Mouse (Mus musculus) stomach, embryonic 14.5 days (tissue): ENCODE measurements around the gene Xpa. TPM values are rescaled to one million over a fixed set of nuclear protein-coding genes. Genes with fewer than 3 reads are reported as not detected.

Experiments
- ATAC-seq: fragments of 200-750 bp; cut with Nextera tagmentation; 2 replicates; pipeline ENCODE4 v1.8.0; 2017; ENCODE audit warnings: low read depth, moderate TSS enrichment; ENCODE audit not compliant: insufficient number of reproducible peaks, insufficient read depth, low FRiP score
- H3K27ac ChIP-seq: fragments of 300-500 bp; sonication (generic); 2 replicates; pipeline ENCODE4 v1.5.1; 2014; ENCODE audit warnings: mild to moderate bottlenecking, low read length, moderate library complexity, mixed read lengths
- H3K27me3 ChIP-seq: fragments of 300-500 bp; sonication (generic); 2 replicates; pipeline ENCODE4 v1.6.1; 2014; ENCODE audit warnings: low read length, control low read depth, mixed read lengths; ENCODE audit not compliant: control insufficient read depth, insufficient read depth
- H3K36me3 ChIP-seq: fragments of 300-500 bp; sonication (generic); 2 replicates; pipeline ENCODE4 v1.6.1; 2014; ENCODE audit warnings: mild to moderate bottlenecking, control low read depth, low read length, moderate library complexity, mixed read lengths; ENCODE audit not compliant: control insufficient read depth, insufficient read depth
- H3K4me1 ChIP-seq: fragments of 300-500 bp; sonication (generic); 2 replicates; pipeline ENCODE4 v1.6.1; 2014; ENCODE audit warnings: low read length, control low read depth, mixed read lengths; ENCODE audit not compliant: control insufficient read depth, insufficient read depth
- H3K4me2 ChIP-seq: fragments of 300-500 bp; sonication (generic); replicated peaks from 2 replicates; pipeline ENCODE4 v1.6.1; 2014; ENCODE audit warnings: low read depth, low read length, control low read depth
- H3K4me3 ChIP-seq: fragments of 300-500 bp; sonication (generic); 2 replicates; pipeline ENCODE4 v1.5.1; 2014; ENCODE audit warnings: low read depth, low read length, control low read depth
- H3K9ac ChIP-seq: fragments of 300-500 bp; sonication (generic); replicated peaks from 2 replicates; pipeline ENCODE4 v1.6.1; 2014; ENCODE audit warnings: low read depth, mild to moderate bottlenecking, control low read depth, low read length, moderate library complexity, mixed read lengths
- H3K9me3 ChIP-seq: fragments of 300-500 bp; sonication (generic); 2 replicates; pipeline ENCODE4 v1.6.1; 2016; ENCODE audit warnings: low read depth, low read length, control low read depth; ENCODE audit not compliant: control insufficient read depth
- WGBS: fragments of 180-500 bp; shearing (Covaris S2); extraction: QIAGEN DNeasy Blood & Tissue Kit; methylation state at CpG from one replicate; pipeline ENCODE4 v1.1.7; 2014; 5-methylcytosine and 5-hydroxymethylcytosine counted together
- polyA plus RNA-seq: library from polyadenylated mRNA; unstranded; fragments of >200 nt; fragmentation: Nextera tagmentation; extraction: Ambion mirVana; gene quantifications from 2 replicates; pipeline ENCODE4 v1.2.1, GENCODE M21; 2014

Xpa gene
- polyA plus RNA-seq, 1 experiment from 2014 or later: 24.5 TPM

GRCm38 (mm10) chr4:46176313-46176712 lies 19.8 kb downstream of the Xpa start:
- 81% methylated on average over 4 of the region's 4 CpGs for WGBS
- Histone ChIP-seq H3K4me3 (no peak overlapping the region), H3K36me3 (peaks cover 54% of the 10 kb centered on the region), H3K27me3 (no peaks in the 10 kb centered on the region), H3K4me1 (no peaks in the 10 kb centered on the region), H3K27ac (no peak overlapping the region), H3K9ac (no peak overlapping the region), H3K9me3 (no peaks in the 10 kb centered on the region), H3K4me2 (no peak overlapping the region)
- no peak for ATAC-seq

DNA sequence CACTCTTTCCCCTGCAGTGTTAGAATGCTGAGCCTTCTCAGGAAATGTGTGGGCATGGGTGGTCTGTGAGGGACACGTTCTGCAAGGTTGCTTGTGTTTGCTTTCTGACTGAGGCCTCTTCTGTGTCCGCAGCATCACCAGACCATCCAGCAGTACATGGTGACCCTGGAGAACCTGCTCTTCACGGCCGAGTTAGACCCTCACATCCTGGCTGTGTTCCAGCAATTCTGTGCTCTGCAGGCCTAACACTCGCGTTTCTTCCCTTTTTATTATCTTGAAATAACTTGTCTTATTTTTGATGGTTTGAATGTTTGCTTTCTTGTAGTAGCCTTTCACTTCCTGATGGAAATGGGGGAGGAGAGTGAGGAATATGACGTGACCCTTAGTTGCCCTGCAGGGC lies 24.4 kb downstream of the Xpa start:
- WGBS: 73% methylated on average over 7 of the region's 7 CpGs
- peaks cover 77% of the 10 kb centered on the region for H3K36me3 ChIP-seq

GRCm38 (mm10) chr4:46165831-46166230 lies 30.3 kb downstream of the Xpa start:
- no peaks in the 10 kb centered on the region for H3K27me3 ChIP-seq
- no peaks in the 10 kb centered on the region for H3K9me3 ChIP-seq
- H3K4me3 ChIP-seq: no peak overlapping the region
- H3K27ac ChIP-seq: no peak overlapping the region
- no peak overlapping the region for H3K4me2 ChIP-seq
- H3K4me1 ChIP-seq: no peaks in the 10 kb centered on the region
- no peak overlapping the region for H3K9ac ChIP-seq
- WGBS: 92% methylated on average over 5 of the region's 5 CpGs
- H3K36me3 ChIP-seq: peaks cover 75% of the 10 kb centered on the region
- no peak for ATAC-seq

More for the DNA sequence above, 24.4 kb downstream of the Xpa start:
- H3K9me3 ChIP-seq: no peaks in the 10 kb centered on the region
- ATAC-seq: no peak
- no peak overlapping the region for H3K4me2 ChIP-seq
- no peaks in the 10 kb centered on the region for H3K4me1 ChIP-seq
- H3K9ac ChIP-seq: no peak overlapping the region
- no peak overlapping the region for H3K27ac ChIP-seq
- H3K4me3 ChIP-seq: no peak overlapping the region
- no peaks in the 10 kb centered on the region for H3K27me3 ChIP-seq

DNA sequence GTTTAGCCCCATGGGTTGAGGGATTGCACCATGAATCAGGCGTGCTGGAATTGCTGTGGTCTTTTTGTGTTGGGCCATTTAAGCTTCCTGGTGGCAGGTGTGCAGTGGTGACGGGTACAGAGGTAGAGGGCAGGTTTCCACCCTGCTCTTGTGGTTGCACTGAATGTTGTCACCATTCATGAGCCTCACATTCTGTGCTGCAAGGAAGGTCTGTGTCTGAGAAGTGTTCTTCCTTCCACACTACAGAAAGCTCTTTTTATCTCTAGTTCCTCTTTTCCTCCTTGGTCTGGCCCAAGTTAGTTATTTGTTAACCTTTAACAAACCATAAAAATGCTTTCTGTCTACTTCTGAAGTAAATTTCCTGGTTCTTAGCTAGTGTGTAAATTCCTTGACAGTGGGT lies 32.1 kb downstream of the Xpa start:
- WGBS: 81% methylated on average over 2 of the region's 2 CpGs
- peaks cover 71% of the 10 kb centered on the region for H3K36me3 ChIP-seq
- no peak overlapping the region for H3K9ac ChIP-seq
- no peaks in the 10 kb centered on the region for H3K4me1 ChIP-seq
- no peak overlapping the region for H3K27ac ChIP-seq
- no peak overlapping the region for H3K4me2 ChIP-seq
- no peaks in the 10 kb centered on the region for H3K27me3 ChIP-seq
- H3K4me3 ChIP-seq: no peak overlapping the region
- H3K9me3 ChIP-seq: no peaks in the 10 kb centered on the region
- no peak for ATAC-seq

DNA sequence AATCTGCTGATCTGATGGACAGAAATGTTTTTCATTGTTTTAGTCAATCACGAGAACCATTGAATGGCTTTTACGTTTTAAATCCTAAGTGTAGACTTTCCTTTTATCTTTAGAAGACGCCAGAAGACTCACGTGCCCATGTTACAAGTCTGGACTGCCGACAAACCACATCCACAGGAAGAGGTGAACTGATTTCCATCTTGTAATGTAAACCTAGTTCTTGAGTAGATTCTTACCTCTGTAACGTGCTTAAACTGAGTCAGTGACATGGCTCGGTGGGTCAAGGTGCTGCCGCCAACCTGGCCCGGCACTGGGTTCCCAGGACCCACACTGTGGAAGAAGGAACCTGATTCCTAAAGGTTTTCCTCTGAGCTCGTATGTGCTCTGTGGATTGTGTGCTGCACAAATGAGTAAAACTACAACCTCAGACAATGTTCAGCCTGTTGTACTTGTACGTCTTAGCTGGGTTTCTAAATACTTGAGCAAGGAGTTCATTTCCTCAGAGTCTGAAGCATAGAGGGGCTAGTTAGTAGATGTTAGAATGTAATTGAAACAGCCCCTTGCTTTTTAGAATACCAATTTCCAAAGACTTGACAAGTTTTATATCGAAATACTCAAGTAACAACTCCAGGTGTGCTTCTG lies 44.1 kb downstream of the Xpa start:
- Histone ChIP-seq H3K27me3 (no peaks in the 10 kb centered on the region), H3K36me3 (peaks cover 75% of the 10 kb centered on the region), H3K4me2 (no peak overlapping the region), H3K27ac (no peak overlapping the region), H3K4me1 (no peaks in the 10 kb centered on the region), H3K4me3 (no peak overlapping the region), H3K9me3 (no peaks in the 10 kb centered on the region), H3K9ac (no peak overlapping the region)
- WGBS: 93% methylated on average over 12 of the region's 12 CpGs
- no peak for ATAC-seq

DNA sequence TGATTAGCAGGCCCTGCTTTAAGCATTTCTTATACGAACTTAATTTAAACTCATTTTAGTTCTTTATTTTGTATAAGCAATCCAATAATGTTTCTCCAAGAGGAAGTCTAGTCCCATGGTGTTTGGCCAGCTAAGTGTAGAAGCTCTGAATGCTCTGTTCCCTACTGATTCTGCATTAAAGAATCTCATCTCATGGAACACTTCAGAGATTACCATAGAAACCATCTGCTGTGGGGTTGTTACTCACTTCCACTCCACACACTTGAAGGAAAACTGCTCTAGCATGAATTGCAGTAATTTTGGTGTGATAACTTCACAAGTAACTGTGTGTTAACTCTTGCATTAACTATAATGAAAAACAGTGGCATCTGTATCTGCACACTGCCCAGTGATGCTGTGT lies 49.2 kb downstream of the Xpa start:
- WGBS: 93% methylated on average over 1 of the region's 1 CpGs

GRCm38 (mm10) chr4:46144323-46144722 lies 51.8 kb downstream of the Xpa start:
- Histone ChIP-seq H3K4me3 (no peak overlapping the region), H3K27ac (no peak overlapping the region), H3K36me3 (peaks cover 13% of the 10 kb centered on the region; the same call in 1 of the 2 replicates), H3K27me3 (no peaks in the 10 kb centered on the region), H3K9me3 (no peaks in the 10 kb centered on the region), H3K9ac (no peak overlapping the region), H3K4me1 (peaks cover 9% of the 10 kb centered on the region; the same call in 1 of the 2 replicates), H3K4me2 (no peak overlapping the region)
- WGBS: 73% methylated on average over 3 of the region's 3 CpGs
- ATAC-seq: no peak

More for the DNA sequence above, 49.2 kb downstream of the Xpa start:
- H3K4me1 ChIP-seq: no peaks in the 10 kb centered on the region
- ATAC-seq: no peak
- H3K9ac ChIP-seq: no peak overlapping the region
- H3K27ac ChIP-seq: no peak overlapping the region
- no peak overlapping the region for H3K4me3 ChIP-seq
- no peaks in the 10 kb centered on the region for H3K9me3 ChIP-seq
- H3K36me3 ChIP-seq: peaks cover 34% of the 10 kb centered on the region
- H3K27me3 ChIP-seq: no peaks in the 10 kb centered on the region
- H3K4me2 ChIP-seq: no peak overlapping the region

GRCm38 (mm10) chr4:46138287-46139222 lies 57.6 kb downstream of the Xpa start, which contains the start of the genes Ncbp1 and Tstd2:
Gene Ncbp1 (plus strand): TSS chr4:46138613.
Gene Tstd2 (minus strand): TSS chr4:46138694.
- Histone ChIP-seq H3K27me3 (no peaks in the 10 kb centered on the region), H3K9me3 (no peaks in the 10 kb centered on the region), H3K4me3 (peak within 1 kb of the TSS; percentile 79), H3K27ac (peak within 1 kb of the TSS; percentile 99), H3K36me3 (peaks cover 7% of the 10 kb centered on the region; the same call in 1 of the 2 replicates), H3K4me1 (peaks cover 18% of the 10 kb centered on the region), H3K9ac (peak within 1 kb of the TSS; percentile 82), H3K4me2 (peak within 1 kb of the TSS; percentile 70)
- WGBS: under 1% methylated on average over 82 of the region's 90 CpGs
- peak; percentile 87 for ATAC-seq
